Mouse (Mus musculus): ENCODE measurements around the gene Slc4a4. TPM values are rescaled to one million over a fixed set of nuclear protein-coding genes. Genes with fewer than 3 reads are reported as not detected.

Slc4a4 gene
- polyA plus RNA-seq, 1 experiment, result 8.3 TPM

GRCm38 (mm10) chr5:89277049-89277448 is 390.4 kb downstream of the Slc4a4 start:
- Histone ChIP-seq H3K4me3 (ENCODE audit: low read depth, low read length) (no peak overlapping the region), H3K9me3 (replicated peaks; ENCODE audit: control insufficient read depth, insufficient read depth, low read length, poor library complexity, severe bottlenecking) (no peaks in the 10 kb centered on the region), H3K9ac (ENCODE audit: low read depth, poor library complexity, severe bottlenecking) (no peak overlapping the region), H3K27me3 (ENCODE audit: control insufficient read depth, insufficient read depth, low read length, poor library complexity, severe bottlenecking) (no peaks in the 10 kb centered on the region), H3K4me1 (ENCODE audit: control insufficient read depth, insufficient read depth, low read length) (no peaks in the 10 kb centered on the region), H3K27ac (ENCODE audit: insufficient read depth, low read length) (no peak overlapping the region), H3K36me3 (ENCODE audit: control insufficient read depth, insufficient read depth, low read length, poor library complexity, severe bottlenecking) (no peaks in the 10 kb centered on the region)
- TF ChIP-seq CTCF (IDR thresholded peaks at IDR 0.05; ENCODE audit: low read depth, low read length) (no peak), EP300 (IDR thresholded peaks at IDR 0.05; ENCODE audit: insufficient read depth, low read depth, low read length) (no peak), POLR2A (IDR thresholded peaks at IDR 0.05; ENCODE audit: insufficient read depth, low read length) (no peak)

GRCm38 (mm10) chr5:89277616-89278015 is 391.0 kb downstream of the Slc4a4 start:
- H3K36me3 ChIP-seq (ENCODE audit: control insufficient read depth, insufficient read depth, low read length, poor library complexity, severe bottlenecking), result no peaks in the 10 kb centered on the region
- no peak overlapping the region for H3K4me3 ChIP-seq (ENCODE audit: low read depth, low read length)
- no peak for TF ChIP-seq CTCF (IDR thresholded peaks at IDR 0.05; ENCODE audit: low read depth, low read length)
- no peak for TF ChIP-seq EP300 (IDR thresholded peaks at IDR 0.05; ENCODE audit: insufficient read depth, low read depth, low read length)
- no peak for TF ChIP-seq POLR2A (IDR thresholded peaks at IDR 0.05; ENCODE audit: insufficient read depth, low read length)
- no peak overlapping the region for H3K9ac ChIP-seq (ENCODE audit: low read depth, poor library complexity, severe bottlenecking)
- no peaks in the 10 kb centered on the region for H3K9me3 ChIP-seq (replicated peaks; ENCODE audit: control insufficient read depth, insufficient read depth, low read length, poor library complexity, severe bottlenecking)
- H3K27me3 ChIP-seq (ENCODE audit: control insufficient read depth, insufficient read depth, low read length, poor library complexity, severe bottlenecking), result no peaks in the 10 kb centered on the region
- no peak overlapping the region for H3K27ac ChIP-seq (ENCODE audit: insufficient read depth, low read length)
- H3K4me1 ChIP-seq (ENCODE audit: control insufficient read depth, insufficient read depth, low read length), result no peaks in the 10 kb centered on the region

GRCm38 (mm10) chr5:89278309-89278708 is 391.7 kb downstream of the Slc4a4 start:
- Histone ChIP-seq H3K27ac (ENCODE audit: insufficient read depth, low read length) (no peak overlapping the region), H3K36me3 (ENCODE audit: control insufficient read depth, insufficient read depth, low read length, poor library complexity, severe bottlenecking) (no peaks in the 10 kb centered on the region), H3K9me3 (replicated peaks; ENCODE audit: control insufficient read depth, insufficient read depth, low read length, poor library complexity, severe bottlenecking) (no peaks in the 10 kb centered on the region), H3K9ac (ENCODE audit: low read depth, poor library complexity, severe bottlenecking) (no peak overlapping the region), H3K4me1 (ENCODE audit: control insufficient read depth, insufficient read depth, low read length) (no peaks in the 10 kb centered on the region), H3K27me3 (ENCODE audit: control insufficient read depth, insufficient read depth, low read length, poor library complexity, severe bottlenecking) (no peaks in the 10 kb centered on the region), H3K4me3 (ENCODE audit: low read depth, low read length) (no peak overlapping the region)
- TF ChIP-seq POLR2A (IDR thresholded peaks at IDR 0.05; ENCODE audit: insufficient read depth, low read length), result no peak
- no peak for TF ChIP-seq CTCF (IDR thresholded peaks at IDR 0.05; ENCODE audit: low read depth, low read length)
- TF ChIP-seq EP300 (IDR thresholded peaks at IDR 0.05; ENCODE audit: insufficient read depth, low read depth, low read length), result no peak

DNA sequence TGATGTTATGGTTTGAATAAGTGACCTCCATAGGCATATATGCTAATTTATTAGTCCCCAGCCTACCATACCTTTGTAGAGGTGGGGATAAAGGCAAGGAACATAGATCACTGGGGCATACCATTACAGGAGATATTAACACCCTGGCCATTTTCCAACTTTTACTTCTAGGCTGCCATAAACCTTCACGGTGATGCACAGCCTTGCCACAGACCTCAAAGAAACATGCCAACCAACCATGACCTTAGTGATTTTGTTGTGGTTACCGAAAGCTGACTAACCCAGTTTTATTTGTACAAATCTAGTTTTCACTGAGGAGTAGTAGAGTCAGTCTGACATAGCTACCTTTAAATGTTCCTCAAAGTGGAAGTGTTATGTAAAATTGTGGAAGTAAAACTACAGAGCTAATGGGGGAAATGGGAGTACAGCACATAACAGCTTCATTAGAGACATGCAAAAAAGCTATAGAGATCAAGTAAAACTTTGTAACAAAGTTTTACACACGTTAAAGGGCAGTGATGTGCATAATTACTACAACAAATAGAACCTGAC is 393.8 kb downstream of the Slc4a4 start:
- no peaks in the 10 kb centered on the region for H3K36me3 ChIP-seq (ENCODE audit: control insufficient read depth, insufficient read depth, low read length, poor library complexity, severe bottlenecking)
- no peak overlapping the region for H3K4me3 ChIP-seq (ENCODE audit: low read depth, low read length)
- H3K4me1 ChIP-seq (ENCODE audit: control insufficient read depth, insufficient read depth, low read length), result no peaks in the 10 kb centered on the region
- H3K27me3 ChIP-seq (ENCODE audit: control insufficient read depth, insufficient read depth, low read length, poor library complexity, severe bottlenecking), result no peaks in the 10 kb centered on the region
- H3K9me3 ChIP-seq (replicated peaks; ENCODE audit: control insufficient read depth, insufficient read depth, low read length, poor library complexity, severe bottlenecking), result no peaks in the 10 kb centered on the region
- no peak overlapping the region for H3K27ac ChIP-seq (ENCODE audit: insufficient read depth, low read length)
- TF ChIP-seq CTCF (IDR thresholded peaks at IDR 0.05; ENCODE audit: low read depth, low read length), result no peak
- TF ChIP-seq POLR2A (IDR thresholded peaks at IDR 0.05; ENCODE audit: insufficient read depth, low read length), result no peak
- no peak for TF ChIP-seq EP300 (IDR thresholded peaks at IDR 0.05; ENCODE audit: insufficient read depth, low read depth, low read length)
- H3K9ac ChIP-seq (ENCODE audit: low read depth, poor library complexity, severe bottlenecking), result no peak overlapping the region

Other genes starting within 250 kb of the Slc4a4 start
- gene Grsf1, start 210.6 kb upstream of the Slc4a4 start, polyA plus RNA-seq (2011; ENCODE audit: insufficient read depth, insufficient read length, low read depth, missing spikeins), result 125 and 139 TPM in 2 replicates
- 22.6 and 26.1 TPM in 2 replicates for gene Mob1b, start 166.0 kb upstream of the Slc4a4 start, polyA plus RNA-seq (2011; ENCODE audit: insufficient read depth, insufficient read length, low read depth, missing spikeins)
- 39.0 and 41.2 TPM in 2 replicates for gene Dck, start 121.8 kb upstream of the Slc4a4 start, polyA plus RNA-seq (2011; ENCODE audit: insufficient read depth, insufficient read length, low read depth, missing spikeins)